Comparison of ENCODE assay signal across 11 mouse cellular contexts in the genomic region with DNA sequence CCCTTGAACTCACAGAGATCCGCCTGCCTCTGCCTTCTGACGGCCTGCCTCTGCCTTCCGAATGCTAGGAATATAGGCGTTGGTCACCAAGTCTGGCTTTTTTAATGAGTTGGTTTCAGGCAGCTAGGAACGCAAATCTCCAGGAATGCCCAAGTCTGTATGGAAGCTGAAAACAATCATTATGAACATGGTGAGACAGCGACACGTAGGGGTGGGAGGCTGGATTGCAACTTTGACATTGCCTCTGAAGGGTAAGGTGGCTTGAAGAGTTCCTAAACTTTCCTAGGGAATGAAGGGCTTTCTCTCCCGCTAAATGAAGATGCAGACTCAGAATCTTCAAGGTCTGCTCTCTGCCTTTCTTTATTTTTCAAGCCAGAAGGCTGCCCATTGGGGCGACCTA.
DNase-seq lines count a peak whose midpoint lies in the region; ATAC-seq and TF ChIP-seq lines count a peak whose summit lies in the region.
"Had no signal": no experiment of that assay in that cellular context is flagged by ENCODE, and none has a peak within 500 bp of the region (broad histone marks: within the 10 kb centered on the region; RNA-seq: fewer than 3 reads in every experiment).

No protein-coding gene starts in this region.

- H3K36me3 ChIP-seq in kidney, adult 2 months (ENCODE audit: control insufficient read depth, insufficient read depth, low read length), result no peaks in the 10 kb centered on the region
- H3K36me3 ChIP-seq in kidney, embryonic 14.5 days (ENCODE audit: control insufficient read depth, insufficient read depth, low read length), result no peaks in the 10 kb centered on the region
- no peaks in the 10 kb centered on the region for H3K36me3 ChIP-seq in lung, postnatal 0 days (ENCODE audit: insufficient read depth, low read length)
- no peaks in the 10 kb centered on the region for H3K36me3 ChIP-seq in forebrain, embryonic 11.5 days (ENCODE audit: control insufficient read depth, insufficient read depth, low read length)
- H3K36me3 ChIP-seq: neural tube, embryonic 13.5 days had no signal

- peak; percentile 14 for DNase-seq in kidney, adult 2 months
- no peak for DNase-seq in lung, postnatal 0 days (ENCODE audit: low spot score)
- DNase-seq in lung, postnatal 4 days, result no peak
- peak; percentile 91 for DNase-seq in MN1 (ENCODE audit: low spot score)
- peak; percentile 67 for DNase-seq in testis, postnatal 10 days (ENCODE audit: low spot score)
- no peak for DNase-seq in forebrain, embryonic 11.5 days (ENCODE audit: low spot score)
- DNase-seq: heart, adult 11 months; lung, postnatal 10 days had no signal

- no peak overlapping the region for H3K4me2 ChIP-seq in kidney, embryonic 14.5 days (replicated peaks; ENCODE audit: low read depth, low read length)
- H3K4me2 ChIP-seq in lung, postnatal 0 days (replicated peaks; ENCODE audit: low read depth, low read length), result no peak overlapping the region
- no peak overlapping the region for H3K4me2 ChIP-seq in forebrain, embryonic 11.5 days (ENCODE audit: low read depth, low read length, severe bottlenecking)
- H3K4me2 ChIP-seq: neural tube, embryonic 13.5 days had no signal

- no peak for ATAC-seq in kidney, embryonic 14.5 days (ENCODE audit: low FRiP score, low TSS enrichment)
- ATAC-seq in lung, postnatal 0 days, result no peak
- no peak for ATAC-seq in forebrain, embryonic 11.5 days (replicated peaks; ENCODE audit: low FRiP score)

- peak; percentile 62 for TF ChIP-seq CTCF in kidney, adult 2 months (conservative IDR thresholded peaks at IDR 0.05; ENCODE audit: insufficient read depth, insufficient read length, low read depth, low read length)
- TF ChIP-seq CTCF in lung, postnatal 0 days (IDR thresholded peaks at IDR 0.05), result peak; percentile 43

- H3K4me3 ChIP-seq in kidney, adult 2 months (ENCODE audit: insufficient read depth, low read depth, low read length), result no peak overlapping the region
- H3K4me3 ChIP-seq in kidney, embryonic 14.5 days (ENCODE audit: low read length), result no peak overlapping the region
- H3K4me3 ChIP-seq in lung, postnatal 0 days (ENCODE audit: low read depth, low read length), result no peak overlapping the region
- no peak overlapping the region for H3K4me3 ChIP-seq in forebrain, embryonic 11.5 days (ENCODE audit: low read depth, low read length)
- H3K4me3 ChIP-seq: erythroblast, embryonic 14.5 days; neural tube, embryonic 13.5 days had no signal

- H3K27ac ChIP-seq in kidney, adult 2 months (ENCODE audit: insufficient read depth, low read depth, low read length), result no peak overlapping the region
- H3K27ac ChIP-seq in kidney, embryonic 14.5 days (ENCODE audit: low read depth, low read length), result no peak overlapping the region
- no peak overlapping the region for H3K27ac ChIP-seq in lung, postnatal 0 days (ENCODE audit: low read length)
- H3K27ac ChIP-seq in forebrain, embryonic 11.5 days (ENCODE audit: low read depth, low read length), result no peak overlapping the region
- H3K27ac ChIP-seq: neural tube, embryonic 13.5 days had no signal

- H3K9me3 ChIP-seq in kidney, embryonic 14.5 days (ENCODE audit: control insufficient read depth, low read length), result no peaks in the 10 kb centered on the region
- H3K9me3 ChIP-seq in lung, postnatal 0 days (ENCODE audit: low read length), result no peaks in the 10 kb centered on the region
- no peaks in the 10 kb centered on the region for H3K9me3 ChIP-seq in forebrain, embryonic 11.5 days (ENCODE audit: control insufficient read depth, low read length)
- H3K9me3 ChIP-seq: neural tube, embryonic 13.5 days had no signal

- no peak for TF ChIP-seq EP300 in lung, postnatal 0 days (IDR thresholded peaks at IDR 0.05)

- no peaks in the 10 kb centered on the region for H3K4me1 ChIP-seq in kidney, adult 2 months (ENCODE audit: control insufficient read depth, insufficient read depth, low read length)
- H3K4me1 ChIP-seq in kidney, embryonic 14.5 days (ENCODE audit: control insufficient read depth, insufficient read depth, low read length), result peaks cover 15% of the 10 kb centered on the region; the same call in 1 of the 2 replicates
- H3K4me1 ChIP-seq in lung, postnatal 0 days (ENCODE audit: insufficient read depth, low read depth, low read length), result 0 out of 2 replicates have a peak, but pooled peaks cover 3% of the 10 kb centered on the region
- peaks cover 3% of the 10 kb centered on the region; the same call in 1 of the 2 replicates for H3K4me1 ChIP-seq in forebrain, embryonic 11.5 days (replicated peaks; ENCODE audit: control insufficient read depth, insufficient read depth, low read length)

- TF ChIP-seq POLR2A in kidney, adult 2 months (IDR thresholded peaks at IDR 0.05; ENCODE audit: low read depth, low read length), result no peak

- WGBS in kidney, adult 2 months, result 89% methylated on average over 9 of the region's 9 CpGs
- WGBS in kidney, embryonic 14.5 days, result 82% methylated on average over 9 of the region's 9 CpGs
- WGBS in lung, postnatal 0 days, result 74% methylated on average over 9 of the region's 9 CpGs
- 77% methylated on average over 9 of the region's 9 CpGs for WGBS in forebrain, embryonic 11.5 days

- no peaks in the 10 kb centered on the region for H3K27me3 ChIP-seq in kidney, adult 2 months (replicated peaks; ENCODE audit: control insufficient read depth, insufficient read depth, low read length)
- peaks cover 7% of the 10 kb centered on the region for H3K27me3 ChIP-seq in kidney, embryonic 14.5 days (ENCODE audit: control insufficient read depth, insufficient read depth, low read length)
- H3K27me3 ChIP-seq in lung, postnatal 0 days (replicated peaks; ENCODE audit: insufficient read depth, low read length), result no peaks in the 10 kb centered on the region
- no peaks in the 10 kb centered on the region for H3K27me3 ChIP-seq in forebrain, embryonic 11.5 days (ENCODE audit: control insufficient read depth, insufficient read depth, low read length)

- no peak overlapping the region for H3K9ac ChIP-seq in kidney, embryonic 14.5 days (ENCODE audit: low read depth, low read length)
- no peak overlapping the region for H3K9ac ChIP-seq in lung, postnatal 0 days (replicated peaks; ENCODE audit: low read depth)
- H3K9ac ChIP-seq in forebrain, embryonic 11.5 days (ENCODE audit: low read length), result no peak overlapping the region

Comparison
In these comparisons a context has a peak if more than half of its experiments do, and no peak if none do; other contexts are left out.
1. DNase-seq: peak in kidney, adult 2 months (single experiment), MN1 (single experiment) and testis, postnatal 10 days (single experiment); none in lung, postnatal 0 days (single experiment), lung, postnatal 4 days (0 of 2) and forebrain, embryonic 11.5 days (single experiment).